24 mouse cellular contexts compared by ENCODE assay signal in the genomic region with DNA sequence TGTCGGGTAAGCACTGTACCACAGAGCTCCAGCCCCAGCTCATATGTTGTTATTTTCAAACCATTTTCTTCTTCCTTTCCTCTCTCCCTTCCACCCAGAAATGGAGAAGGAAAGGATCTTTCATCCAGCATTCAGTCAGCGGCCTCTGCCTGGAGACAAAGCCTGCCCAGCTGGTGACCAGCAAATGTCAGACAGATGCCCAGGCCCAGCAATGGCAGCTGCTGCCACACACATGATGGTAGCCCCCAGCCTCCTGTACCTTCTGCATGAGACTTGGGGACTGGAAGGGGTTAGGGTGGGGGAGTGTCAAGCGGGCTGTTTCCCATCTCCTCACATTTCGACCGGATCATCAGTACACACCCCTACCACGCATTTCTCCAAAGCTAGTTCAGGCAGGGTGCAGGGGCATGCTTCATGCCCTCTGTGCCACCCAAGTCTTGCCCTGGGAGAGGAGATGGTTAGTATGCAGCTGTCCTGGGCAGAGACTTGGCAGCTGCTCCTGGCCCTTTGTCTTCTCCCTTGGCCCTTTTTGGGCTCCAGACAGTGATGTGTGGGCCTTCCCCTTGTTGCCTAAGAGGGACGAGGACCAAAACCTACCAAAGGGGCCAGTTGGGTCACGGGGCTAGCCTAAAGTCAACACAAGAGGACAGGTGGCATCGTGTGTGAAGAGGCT.
"Had no signal": no experiment of that assay in that cellular context is flagged by ENCODE, and none has a peak within 500 bp of the region (broad histone marks: within the 10 kb centered on the region; RNA-seq: fewer than 3 reads in every experiment).

No protein-coding gene starts in this region.

- H3K9ac ChIP-seq: kidney, embryonic 15.5 days; limb, embryonic 13.5 days; liver, embryonic 12.5 days; liver, embryonic 15.5 days; lung, embryonic 15.5 days; neural tube, embryonic 13.5 days had no signal

- H3K4me3 ChIP-seq: kidney, embryonic 15.5 days; left cerebral cortex, adult 2 months; limb, embryonic 10.5 days; limb, embryonic 13.5 days; liver, embryonic 12.5 days; liver, embryonic 15.5 days; lung, embryonic 15.5 days; megakaryocyte, embryonic 14.5 days; neural tube, embryonic 13.5 days had no signal

- H3K27ac ChIP-seq: kidney, embryonic 15.5 days; left cerebral cortex, adult 2 months; limb, embryonic 10.5 days; limb, embryonic 13.5 days; liver, embryonic 12.5 days; liver, embryonic 15.5 days; lung, embryonic 15.5 days; neural tube, embryonic 13.5 days had no signal

- H3K27me3 ChIP-seq: kidney, embryonic 15.5 days; limb, embryonic 13.5 days; liver, embryonic 15.5 days; lung, embryonic 15.5 days; neural tube, embryonic 13.5 days had no signal

- ATAC-seq: intestine, postnatal 0 days; liver, embryonic 12.5 days had no signal

- H3K36me3 ChIP-seq: kidney, embryonic 15.5 days; limb, embryonic 10.5 days; limb, embryonic 13.5 days; liver, embryonic 12.5 days; liver, embryonic 15.5 days; lung, embryonic 15.5 days had no signal

- H3K9me3 ChIP-seq: kidney, embryonic 15.5 days; limb, embryonic 10.5 days; limb, embryonic 13.5 days; liver, embryonic 12.5 days; liver, embryonic 15.5 days; lung, embryonic 15.5 days; megakaryocyte, embryonic 14.5 days; neural tube, embryonic 13.5 days had no signal

- DNase-seq: kidney, adult 2 months; kidney, postnatal 14 days; kidney, postnatal 4 days; layer of hippocampus, postnatal 36 days; liver; lung, adult 18-20 months; lung, postnatal 10 days; lung, postnatal 36 days; midbrain, embryonic 14.5 days; retina, postnatal 1 day; right cerebral cortex, postnatal 25 days; thymus, adult 18-20 months; thymus, postnatal 36 days had no signal

- H3K4me2 ChIP-seq: kidney, embryonic 15.5 days; limb, embryonic 13.5 days; liver, embryonic 12.5 days; liver, embryonic 15.5 days; lung, embryonic 15.5 days; midbrain, embryonic 11.5 days; neural tube, embryonic 13.5 days had no signal
